In genomic region chr3:105452556-105453213, GRCm38 (mm10) we compare ENCODE assay signal across 8 mouse cellular contexts. TPM values are rescaled to one million over a fixed set of nuclear protein-coding genes. Genes with fewer than 3 reads are reported as not detected.
DNase-seq lines count a peak whose midpoint lies in the region; ATAC-seq and TF ChIP-seq lines count a peak whose summit lies in the region.
"Had no signal": no experiment of that assay in that cellular context is flagged by ENCODE, and none has a peak within 500 bp of the region (broad histone marks: within the 10 kb centered on the region; RNA-seq: fewer than 3 reads in every experiment).

No protein-coding gene starts in this region.

- in situ Hi-C loops in Patski (cut with MboI; ENCODE audit: low pct_unique_long_range_greater_than_20kb) = no loop called here

- no peak for DNase-seq in Patski (ENCODE audit: low read depth, low spot score)
- DNase-seq in adrenal gland, postnatal 10 days = peak; percentile 37
- DNase-seq in heart, postnatal 4 days = peak; percentile 22
- DNase-seq in left cerebral cortex, adult 8-10 months (ENCODE audit: low spot score in 2 of 2) = peak; percentile 25 to 50
- peak; percentile 34 for DNase-seq in stomach, postnatal 0 days (ENCODE audit: low spot score)

- H3K9me3 ChIP-seq in embryonic facial prominence, embryonic 15.5 days (replicated peaks) = no peaks in the 10 kb centered on the region
- no peaks in the 10 kb centered on the region for H3K9me3 ChIP-seq in midbrain, embryonic 13.5 days
- H3K9me3 ChIP-seq in stomach, postnatal 0 days (ENCODE audit: control insufficient read depth, low read length) = no peaks in the 10 kb centered on the region

- H3K27ac ChIP-seq in embryonic facial prominence, embryonic 15.5 days (replicated peaks) = no peak overlapping the region
- peak overlapping the region; percentile 86 for H3K27ac ChIP-seq in midbrain, embryonic 13.5 days
- H3K27ac ChIP-seq in stomach, postnatal 0 days (replicated peaks) = peak overlapping the region; percentile 82

- H3K9ac ChIP-seq in embryonic facial prominence, embryonic 15.5 days = peak overlapping the region; percentile 47
- H3K9ac ChIP-seq in midbrain, embryonic 13.5 days (replicated peaks) = peak overlapping the region; percentile 87
- peak overlapping the region; percentile 70 for H3K9ac ChIP-seq in stomach, postnatal 0 days (ENCODE audit: low read length)

- POLR2A ChIA-PET in Patski (lab: Charles Lee) = no interaction called here

- CTCF ChIA-PET in Patski (lab: Charles Lee) = no interaction called here

- WGBS in embryonic facial prominence, embryonic 15.5 days = under 1% methylated on average over 56 of the region's 60 CpGs
- WGBS in midbrain, embryonic 13.5 days = under 1% methylated on average over 48 of the region's 60 CpGs
- under 1% methylated on average over 36 of the region's 60 CpGs for WGBS in stomach, postnatal 0 days

- H3K4me1 ChIP-seq in embryonic facial prominence, embryonic 15.5 days = peaks cover 27% of the 10 kb centered on the region
- H3K4me1 ChIP-seq in midbrain, embryonic 13.5 days (replicated peaks) = peaks cover 42% of the 10 kb centered on the region
- H3K4me1 ChIP-seq in stomach, postnatal 0 days (replicated peaks; ENCODE audit: control insufficient read depth, insufficient read depth) = peaks cover 2% of the 10 kb centered on the region; the same call in 1 of the 2 replicates

- no peak for TF ChIP-seq CTCF in Patski (IDR thresholded peaks at IDR 0.05)
- 0 out of 2 replicates have a peak, but pooled peaks have one; percentile 2 for TF ChIP-seq CTCF in stomach, postnatal 0 days (IDR thresholded peaks at IDR 0.05; ENCODE audit: low read depth)

- ATAC-seq in Patski = peak; percentile 25
- peak; percentile 29; the same call in 1 of the 2 replicates for ATAC-seq in embryonic facial prominence, embryonic 15.5 days (ENCODE audit: insufficient number of reproducible peaks, low FRiP score, low TSS enrichment, low read depth)
- ATAC-seq in midbrain, embryonic 13.5 days = peak; percentile 76
- ATAC-seq in stomach, postnatal 0 days (ENCODE audit: low FRiP score, low TSS enrichment) = peak; percentile 46; the same call in 1 of the 2 replicates

- H3K4me3 ChIP-seq in embryonic facial prominence, embryonic 15.5 days (replicated peaks) = peak overlapping the region; percentile 60
- peak overlapping the region; percentile 75 for H3K4me3 ChIP-seq in midbrain, embryonic 13.5 days (replicated peaks)
- peak overlapping the region; percentile 62 for H3K4me3 ChIP-seq in stomach, postnatal 0 days (ENCODE audit: low read depth, low read length)

- H3K36me3 ChIP-seq in embryonic facial prominence, embryonic 15.5 days = no peaks in the 10 kb centered on the region
- H3K36me3 ChIP-seq in midbrain, embryonic 13.5 days = no peaks in the 10 kb centered on the region
- no peaks in the 10 kb centered on the region for H3K36me3 ChIP-seq in stomach, postnatal 0 days (ENCODE audit: control insufficient read depth, insufficient read depth, low read length)

- H3K4me2 ChIP-seq in embryonic facial prominence, embryonic 15.5 days (replicated peaks) = peak overlapping the region; percentile 100
- peak overlapping the region; percentile 99 for H3K4me2 ChIP-seq in midbrain, embryonic 13.5 days (replicated peaks)
- peak overlapping the region; percentile 97 for H3K4me2 ChIP-seq in stomach, postnatal 0 days (replicated peaks; ENCODE audit: low read depth)

- H3K27me3 ChIP-seq in Patski = peaks cover 30% of the 10 kb centered on the region
- H3K27me3 ChIP-seq in embryonic facial prominence, embryonic 15.5 days = peaks cover 77% of the 10 kb centered on the region
- peaks cover 39% of the 10 kb centered on the region for H3K27me3 ChIP-seq in midbrain, embryonic 13.5 days
- H3K27me3 ChIP-seq in stomach, postnatal 0 days (ENCODE audit: control insufficient read depth, insufficient read depth, low read length) = no peaks in the 10 kb centered on the region

- no peak for TF ChIP-seq EP300 in stomach, postnatal 0 days (optimal IDR thresholded peaks at IDR 0.05)

RNA-seq across cellular contexts. Expression of gene Kcnd3, which starts 0.6 kb away (rescaled TPM):
- 8.3 TPM for polyA plus RNA-seq in Patski (2021)
- 1 to 10 TPM; 5.1 to 5.8 TPM for total RNA-seq in adrenal gland, postnatal 10 days (2021)
- 0.62 and 0.65 TPM in 2 replicates for polyA plus RNA-seq in embryonic facial prominence, embryonic 15.5 days (2015; fragmentation: Nextera tagmentation; extraction: Ambion mirVana)
- total RNA-seq in heart, postnatal 4 days (2021) = 1 to 10 TPM in 1 of 2 experiments, under 1 TPM in 1; 0.90 to 1.0 TPM
- 10 to 100 TPM; 48.0 to 56.8 (median 51.2) TPM for total RNA-seq in left cerebral cortex, adult 8-10 months (2022)
- polyA plus RNA-seq in midbrain, embryonic 13.5 days (2015; fragmentation: Nextera tagmentation; extraction: Ambion mirVana) = 8.1 and 10.2 TPM in 2 replicates
- 2.4 and 2.7 TPM in 2 replicates for polyA plus RNA-seq in stomach, postnatal 0 days (2015; fragmentation: Nextera tagmentation; extraction: Ambion mirVana)
- total RNA-seq: common myeloid progenitor, adult 5-6 weeks had no signal

Comparison
In these comparisons a context has a peak if more than half of its experiments do, and no peak if none do; other contexts are left out.
1. ATAC-seq: peak in every context shown above with its lines; median percentile 76 in midbrain, embryonic 13.5 days; 46 in stomach, postnatal 0 days; 29 in embryonic facial prominence, embryonic 15.5 days; 25 in Patski.